Mouse (Mus musculus) intestine, postnatal 0 days (tissue): ENCODE results near the gene Capn12. TPM values are rescaled to one million over a fixed set of nuclear protein-coding genes. Genes with fewer than 3 reads are reported as not detected.
"Not testable (repeated sequence)": the region's sequence is repeated elsewhere in the genome, so short reads cannot be mapped to it uniquely, and the experiment has no call there.

ENCODE experiments used
- ATAC-seq: fragments of 200-750 bp; cut with Nextera tagmentation; 2 replicates; pipeline ENCODE4 v1.8.0; 2017; ENCODE audit warnings: mild to moderate bottlenecking, moderate TSS enrichment, moderate library complexity
- H3K27ac ChIP-seq: fragments of 300-500 bp; sonication (generic); 2 replicates; pipeline ENCODE4 v1.5.1; 2014; ENCODE audit warnings: mild to moderate bottlenecking, low read depth, low read length, moderate library complexity
- H3K27me3 ChIP-seq: fragments of 300-500 bp; sonication (generic); replicated peaks from 2 replicates; pipeline ENCODE4 v1.6.1; 2014; ENCODE audit warnings: low read length, mixed read lengths; ENCODE audit not compliant: control insufficient read depth, insufficient read depth
- H3K36me3 ChIP-seq: fragments of 300-500 bp; sonication (generic); 2 replicates; pipeline ENCODE4 v1.6.1; 2014; ENCODE audit warnings: mild to moderate bottlenecking, moderate library complexity; ENCODE audit not compliant: control insufficient read depth, insufficient read depth
- H3K4me1 ChIP-seq: fragments of 300-500 bp; sonication (generic); replicated peaks from 2 replicates; pipeline ENCODE4 v1.6.1; 2014; ENCODE audit warnings: antibody characterized with exemption, low read length, mixed read lengths; ENCODE audit not compliant: control insufficient read depth, insufficient read depth
- H3K4me2 ChIP-seq: fragments of 300-500 bp; sonication (generic); replicated peaks from 2 replicates; pipeline ENCODE4 v1.6.1; 2014; ENCODE audit warnings: low read depth, mild to moderate bottlenecking, moderate library complexity
- H3K4me3 ChIP-seq: fragments of 300-500 bp; sonication (generic); 2 replicates; pipeline ENCODE4 v1.5.1; 2014; ENCODE audit warnings: low read depth, low read length
- H3K9ac ChIP-seq: fragments of 300-500 bp; sonication (generic); 2 replicates; pipeline ENCODE4 v1.6.1; 2014; ENCODE audit warnings: mild to moderate bottlenecking, low read depth, low read length
- H3K9me3 ChIP-seq: fragments of 300-500 bp; sonication (generic); 2 replicates; pipeline ENCODE4 v1.6.1; 2016; ENCODE audit warnings: mixed run types; ENCODE audit not compliant: control insufficient read depth
- CTCF ChIP-seq: sonication (generic); IDR thresholded peaks from 2 replicates; pipeline ENCODE4 v1.5.1; 2016; ENCODE audit warnings: low read depth, mild to moderate bottlenecking, control low read depth, antibody characterized with exemption, moderate library complexity
- WGBS: fragments of 180-500 bp; shearing (Covaris S2); extraction: QIAGEN DNeasy Blood & Tissue Kit; methylation state at CpG from one replicate; pipeline ENCODE4 v1.1.7; 2014; 5-methylcytosine and 5-hydroxymethylcytosine counted together
- polyA plus RNA-seq: library from polyadenylated mRNA; unstranded; fragments of >200 nt; fragmentation: Nextera tagmentation; extraction: Ambion mirVana; gene quantifications from 2 replicates; pipeline ENCODE4 v1.2.1, GENCODE M21; 2015

Capn12 gene
- polyA plus RNA-seq, 1 experiment from 2014 or later = 0.25 TPM

DNA sequence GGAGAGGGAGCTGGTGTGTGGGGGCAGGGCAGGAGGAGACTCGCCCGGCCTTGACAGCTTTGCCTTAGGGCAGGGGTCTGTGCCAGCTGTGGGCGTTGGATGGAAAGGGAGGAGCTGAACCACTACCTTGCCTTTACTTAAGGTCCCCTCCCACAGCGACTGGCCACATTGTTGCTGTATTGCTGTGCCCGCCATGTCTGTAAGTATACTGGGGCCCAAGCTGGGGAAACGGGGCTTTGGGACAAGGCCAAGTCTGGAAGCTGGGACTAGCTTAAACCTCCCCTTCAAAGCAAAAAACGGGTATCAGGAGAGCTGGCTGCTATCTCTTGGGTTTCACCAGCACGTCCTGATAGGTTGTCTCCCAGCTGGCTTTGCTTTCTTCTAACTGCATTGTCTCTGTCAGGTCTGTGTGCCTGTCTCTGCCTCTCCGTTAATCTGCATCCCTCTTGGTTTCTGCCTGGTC, 16.9 kb upstream of the Capn12 start:
- no peak overlapping the region for H3K27ac ChIP-seq
- H3K27me3 ChIP-seq = no peaks in the 10 kb centered on the region
- no peak for TF ChIP-seq CTCF
- no peaks in the 10 kb centered on the region for H3K9me3 ChIP-seq
- H3K4me3 ChIP-seq = no peak overlapping the region
- ATAC-seq = no peak
- 43% methylated on average over 9 of the region's 9 CpGs for WGBS
- H3K36me3 ChIP-seq = no peaks in the 10 kb centered on the region
- H3K4me2 ChIP-seq = no peak overlapping the region
- H3K4me1 ChIP-seq = 0 out of 2 replicates have a peak, but pooled peaks cover 2% of the 10 kb centered on the region
- no peak overlapping the region for H3K9ac ChIP-seq

DNA sequence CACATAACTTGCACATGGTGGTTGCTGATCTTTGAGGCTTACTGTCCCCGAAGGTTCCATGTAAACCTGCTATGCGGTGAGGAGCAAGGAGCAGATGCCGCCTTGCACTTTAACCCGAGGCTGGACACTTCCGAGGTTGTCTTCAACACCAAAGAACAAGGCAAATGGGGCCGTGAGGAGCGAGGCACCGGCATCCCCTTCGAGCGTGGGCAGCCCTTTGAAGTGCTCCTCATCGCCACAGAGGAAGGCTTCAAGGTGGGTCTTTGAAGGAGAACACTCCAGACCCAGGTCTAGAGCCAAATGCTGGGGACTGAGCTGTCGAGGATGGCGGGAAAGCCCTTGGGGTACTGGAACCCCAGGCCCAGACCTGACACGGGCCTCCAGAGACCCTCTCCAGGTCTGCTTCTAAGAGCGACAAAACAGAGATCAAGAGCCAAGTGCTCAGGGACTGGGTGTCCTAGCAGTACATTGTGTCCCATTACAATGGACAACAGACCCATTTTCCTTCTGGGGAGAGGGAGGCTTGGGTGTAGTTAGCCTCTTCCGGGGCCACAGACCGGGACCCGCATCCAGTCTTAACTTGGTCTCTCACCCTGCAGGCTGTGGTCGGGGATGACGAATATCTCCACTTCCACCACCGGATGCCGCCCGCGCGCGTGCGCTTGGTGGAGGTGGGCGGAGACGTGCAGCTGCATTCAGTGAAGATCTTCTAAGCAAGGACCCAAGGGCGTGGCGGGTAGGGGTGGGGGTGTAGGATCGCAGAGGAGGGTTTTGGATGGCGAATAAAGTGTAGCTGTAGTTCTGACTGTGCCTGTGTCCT, 15.5 kb upstream of the Capn12 start:
- ATAC-seq = peak; percentile 17
- H3K27me3 ChIP-seq = no peaks in the 10 kb centered on the region
- WGBS = 39% methylated on average over 33 of the region's 33 CpGs
- no peaks in the 10 kb centered on the region for H3K9me3 ChIP-seq
- H3K36me3 ChIP-seq = no peaks in the 10 kb centered on the region
- TF ChIP-seq CTCF = peak; percentile 55
- no peak overlapping the region for H3K27ac ChIP-seq
- H3K4me3 ChIP-seq = no peak overlapping the region
- 0 out of 2 replicates have a peak, but pooled peaks cover 2% of the 10 kb centered on the region for H3K4me1 ChIP-seq
- H3K4me2 ChIP-seq = peak overlapping the region; percentile 63
- H3K9ac ChIP-seq = no peak overlapping the region

DNA sequence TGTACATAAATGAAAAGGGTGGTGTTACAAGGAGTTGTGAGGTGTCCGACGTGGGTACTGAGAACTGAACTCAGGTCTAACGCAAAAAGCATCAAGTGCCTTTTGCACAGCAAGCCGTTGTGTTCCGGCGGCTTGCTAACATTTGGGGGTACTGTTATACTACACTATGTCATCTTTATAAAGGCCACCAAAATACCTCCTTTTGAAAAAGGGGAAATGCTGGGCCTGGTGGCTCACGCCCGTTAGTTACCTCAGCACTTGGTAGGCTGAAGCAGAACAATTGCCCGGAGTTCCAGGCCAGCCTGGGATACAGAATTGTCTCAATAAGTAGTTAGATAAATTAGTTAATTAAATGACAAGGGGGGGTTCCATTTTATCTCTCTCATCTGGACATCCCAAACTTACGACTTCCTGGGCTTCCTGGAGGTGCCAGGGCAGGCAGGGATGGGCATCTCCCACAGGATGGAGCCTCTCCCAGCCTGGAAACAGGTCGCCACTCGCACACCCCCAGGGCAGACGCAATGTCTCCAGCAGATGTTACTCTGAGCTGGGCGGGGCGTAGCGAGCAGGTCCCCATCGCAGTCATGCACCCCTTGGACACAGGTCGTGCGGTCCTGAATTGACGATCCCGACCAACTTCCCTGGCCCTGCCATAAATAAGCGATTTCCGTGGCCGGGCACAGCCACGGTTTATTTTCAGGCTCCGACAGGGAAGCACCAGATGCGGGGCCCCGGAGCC, 14.3 kb upstream of the Capn12 start:
- no peak for TF ChIP-seq CTCF
- H3K27ac ChIP-seq = 0 out of 2 replicates have a peak overlapping the region, but pooled peaks have one; percentile 5
- H3K27me3 ChIP-seq = no peaks in the 10 kb centered on the region
- H3K9me3 ChIP-seq = no peaks in the 10 kb centered on the region
- 84% methylated on average over 28 of the region's 28 CpGs for WGBS
- no peak overlapping the region for H3K9ac ChIP-seq
- peak overlapping the region; percentile 66 for H3K4me2 ChIP-seq
- 0 out of 2 replicates have a peak, but pooled peaks cover 2% of the 10 kb centered on the region for H3K4me1 ChIP-seq
- H3K36me3 ChIP-seq = no peaks in the 10 kb centered on the region
- no peak overlapping the region for H3K4me3 ChIP-seq
- peak; percentile 23 for ATAC-seq

DNA sequence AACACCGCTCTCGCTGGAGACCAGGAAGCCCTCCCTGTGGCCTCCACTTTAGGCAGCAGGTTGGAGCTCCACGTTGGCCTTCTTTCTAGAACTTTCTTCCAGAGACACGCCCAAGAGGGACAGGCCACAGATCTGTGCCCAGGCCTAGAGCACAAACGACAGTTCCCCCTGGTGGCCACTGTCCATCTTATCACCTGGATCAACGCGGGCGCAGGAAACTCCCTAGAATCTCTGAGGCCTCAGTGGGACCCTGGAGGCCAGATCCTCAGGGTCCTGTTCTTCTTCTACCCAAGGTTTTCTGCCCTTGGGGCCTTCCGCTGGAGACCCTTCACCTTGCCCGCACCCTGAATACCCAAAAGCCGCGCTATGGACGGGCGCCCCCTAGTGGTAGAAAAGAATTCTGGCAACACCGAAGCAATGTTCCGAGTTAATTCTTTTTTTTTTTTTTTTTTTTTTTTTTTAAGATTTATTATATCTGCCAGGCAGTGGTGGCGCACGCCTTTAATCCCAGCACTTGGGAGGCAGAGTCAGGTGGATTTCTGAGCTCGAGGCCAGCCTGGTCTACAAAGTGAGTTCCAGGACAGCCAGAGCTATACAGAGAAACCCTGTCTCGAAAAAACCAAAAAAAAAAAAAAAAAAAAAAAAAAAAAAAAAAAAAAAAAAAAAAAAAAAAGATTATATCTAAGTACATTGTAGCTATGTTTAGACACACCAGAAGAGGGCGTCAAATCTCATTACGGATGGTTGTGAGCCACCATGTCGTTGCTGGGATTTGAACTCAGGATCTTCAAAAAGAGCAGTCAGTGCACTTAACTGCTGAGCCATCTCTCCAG, 13.5 kb upstream of the Capn12 start:
- not testable (repeated sequence) for H3K36me3 ChIP-seq

DNA sequence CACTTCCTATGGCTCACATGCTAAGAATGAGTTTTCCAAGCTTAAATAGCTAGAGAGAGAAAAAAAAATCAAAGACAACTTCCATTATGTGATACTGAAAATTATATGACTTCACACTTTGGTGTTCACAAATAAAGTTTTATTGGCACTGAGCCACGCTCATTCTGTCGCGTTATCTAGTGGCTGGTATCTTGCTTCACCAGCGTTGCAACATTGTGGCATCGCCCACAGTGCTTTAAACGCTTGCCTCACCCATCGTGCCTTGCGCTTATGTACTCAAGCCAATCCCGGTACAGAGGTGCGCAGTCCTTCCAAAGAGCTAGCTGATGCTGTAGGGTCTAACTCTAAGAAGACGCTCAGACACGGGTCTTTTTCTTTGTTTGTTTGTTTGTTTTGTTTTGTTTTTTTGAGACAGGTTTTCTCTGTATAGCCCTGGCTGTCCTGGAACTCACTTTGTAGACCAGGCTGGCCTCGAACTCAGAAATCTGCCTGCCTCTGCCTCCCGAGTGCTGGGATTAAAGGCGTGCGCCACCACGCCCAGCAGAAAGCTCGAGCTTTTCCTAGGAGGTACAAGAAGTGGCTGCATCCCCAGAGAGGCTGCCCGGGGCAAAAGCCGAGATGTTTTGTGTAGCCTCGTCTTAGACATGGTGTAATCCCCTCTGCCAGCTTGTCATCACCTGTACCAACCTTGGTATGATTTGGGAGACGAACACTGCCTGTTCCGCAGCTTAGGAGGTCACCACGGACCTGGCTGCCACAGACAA, 10.1 kb upstream of the Capn12 start:
- H3K4me1 ChIP-seq = no peaks in the 10 kb centered on the region
- H3K27me3 ChIP-seq = no peaks in the 10 kb centered on the region
- H3K4me3 ChIP-seq = no peak overlapping the region
- ATAC-seq = no peak
- H3K27ac ChIP-seq = no peak overlapping the region
- H3K4me2 ChIP-seq = no peak overlapping the region
- no peak for TF ChIP-seq CTCF
- no peak overlapping the region for H3K9ac ChIP-seq
- WGBS = 74% methylated on average over 24 of the region's 24 CpGs
- H3K9me3 ChIP-seq = no peaks in the 10 kb centered on the region
- H3K36me3 ChIP-seq = no peaks in the 10 kb centered on the region

More for the DNA sequence above, 13.5 kb upstream of the Capn12 start:
- WGBS = 21% methylated on average over 23 of the region's 23 CpGs
- not testable (repeated sequence) for H3K9me3 ChIP-seq, H3K27me3 ChIP-seq, H3K4me1 ChIP-seq, H3K9ac ChIP-seq
- peak overlapping the region; percentile 26 for H3K4me3 ChIP-seq
- TF ChIP-seq CTCF = peak; percentile 86
- H3K4me2 ChIP-seq = peak overlapping the region; percentile 66
- peak; percentile 68 for ATAC-seq
- 0 out of 2 replicates have a peak overlapping the region, but pooled peaks have one; percentile 5 for H3K27ac ChIP-seq
